Mouse (Mus musculus) E14TG2a.4 (cell line): Measurements from ENCODE around the gene Nt5dc2.
A peak's percentile ranks its signal among the peaks of the same experiment; 100 is the strongest.

ENCODE experiments used
- H3K27me3 ChIP-seq: 2 replicates; pipeline ENCODE4 v1.6.1; 2014; ENCODE audit warnings: low read length, control low read depth; ENCODE audit not compliant: insufficient read depth
- H3K36me3 ChIP-seq: 2 replicates; pipeline ENCODE4 v1.6.1; 2014; ENCODE audit warnings: low read length, control low read depth; ENCODE audit not compliant: insufficient read depth
- H3K4me1 ChIP-seq: replicated peaks from 2 replicates; pipeline ENCODE4 v1.6.1; 2014; ENCODE audit warnings: low read depth, low read length, control low read depth
- H3K4me3 ChIP-seq: replicated peaks from 2 replicates; pipeline ENCODE4 v1.5.1; 2014; ENCODE audit warnings: mild to moderate bottlenecking, low read length
- H3K9me3 ChIP-seq: 2 replicates; pipeline ENCODE4 v1.6.1; 2014; ENCODE audit warnings: low read length, control low read depth
- CTCF ChIP-seq: conservative IDR thresholded peaks from 2 replicates; pipeline ENCODE4 v1.5.1; 2014; ENCODE audit warnings: low read length
- NANOG ChIP-seq: IDR thresholded peaks from 2 replicates; pipeline ENCODE4 v1.6.1; 2014; ENCODE audit warnings: borderline replicate concordance, low read length, mixed read lengths
- POU5F1 ChIP-seq: IDR thresholded peaks from 2 replicates; pipeline ENCODE4 v1.6.1; 2014; ENCODE audit warnings: low read length, borderline replicate concordance

Gene Nt5dc2

DNA sequence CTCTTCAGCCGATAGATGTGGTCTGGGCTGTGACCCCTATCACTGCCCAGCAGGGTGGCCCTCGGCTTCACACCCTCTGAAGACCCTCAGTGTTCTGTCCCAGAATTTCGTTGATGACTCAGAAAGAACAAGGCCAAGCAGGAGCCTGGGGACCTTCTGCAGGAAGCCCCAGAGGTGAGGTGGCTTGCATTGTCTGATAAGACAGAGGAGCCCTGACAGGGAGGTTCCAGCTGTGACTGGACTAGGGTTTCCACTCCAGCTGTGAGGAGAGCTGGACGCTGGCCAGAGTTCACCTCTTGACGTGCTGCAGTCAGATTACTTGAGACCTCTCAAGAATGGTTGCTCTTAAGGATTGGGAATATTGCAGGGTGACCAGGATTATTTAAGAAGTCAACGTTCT, 1.2 kb downstream of the Nt5dc2 start:
- Histone ChIP-seq H3K27me3 (peaks cover 12% of the 10 kb centered on the region), H3K9me3 (no peaks in the 10 kb centered on the region), H3K4me3 (peak overlapping the region; percentile 97), H3K4me1 (peaks cover 82% of the 10 kb centered on the region), H3K36me3 (peaks cover 52% of the 10 kb centered on the region)
- TF ChIP-seq POU5F1 (no peak), CTCF (no peak), NANOG (no peak)

DNA sequence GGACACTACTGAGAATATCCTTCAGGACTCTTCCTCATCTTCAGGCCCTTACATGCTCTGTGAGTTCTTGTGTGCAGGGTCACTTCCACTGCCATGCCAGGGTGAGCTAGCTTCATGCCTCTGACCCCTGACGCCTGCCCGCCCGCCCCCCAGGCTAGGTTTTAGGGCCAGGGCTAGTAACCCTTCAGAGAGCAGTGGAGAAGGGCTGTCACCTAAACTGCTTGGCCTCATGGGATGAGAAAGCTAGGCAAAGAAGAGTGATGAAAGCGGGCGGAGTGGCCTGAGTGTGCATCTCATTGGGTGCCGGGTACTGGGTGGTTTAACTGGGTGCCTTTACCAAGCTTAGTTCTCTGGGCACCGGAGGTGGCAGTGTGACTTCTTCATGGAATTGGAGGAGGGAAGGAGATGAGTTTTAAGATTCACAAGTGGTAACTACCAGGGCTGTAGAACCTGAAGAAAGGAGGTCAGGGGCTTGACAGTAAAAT, 1.7 kb downstream of the Nt5dc2 start:
- H3K9me3 ChIP-seq: no peaks in the 10 kb centered on the region
- peak overlapping the region; percentile 97 for H3K4me3 ChIP-seq
- H3K4me1 ChIP-seq: peaks cover 82% of the 10 kb centered on the region
- H3K36me3 ChIP-seq: peaks cover 54% of the 10 kb centered on the region
- peaks cover 12% of the 10 kb centered on the region for H3K27me3 ChIP-seq
- TF ChIP-seq CTCF (no peak), POU5F1 (no peak), NANOG (no peak)

DNA sequence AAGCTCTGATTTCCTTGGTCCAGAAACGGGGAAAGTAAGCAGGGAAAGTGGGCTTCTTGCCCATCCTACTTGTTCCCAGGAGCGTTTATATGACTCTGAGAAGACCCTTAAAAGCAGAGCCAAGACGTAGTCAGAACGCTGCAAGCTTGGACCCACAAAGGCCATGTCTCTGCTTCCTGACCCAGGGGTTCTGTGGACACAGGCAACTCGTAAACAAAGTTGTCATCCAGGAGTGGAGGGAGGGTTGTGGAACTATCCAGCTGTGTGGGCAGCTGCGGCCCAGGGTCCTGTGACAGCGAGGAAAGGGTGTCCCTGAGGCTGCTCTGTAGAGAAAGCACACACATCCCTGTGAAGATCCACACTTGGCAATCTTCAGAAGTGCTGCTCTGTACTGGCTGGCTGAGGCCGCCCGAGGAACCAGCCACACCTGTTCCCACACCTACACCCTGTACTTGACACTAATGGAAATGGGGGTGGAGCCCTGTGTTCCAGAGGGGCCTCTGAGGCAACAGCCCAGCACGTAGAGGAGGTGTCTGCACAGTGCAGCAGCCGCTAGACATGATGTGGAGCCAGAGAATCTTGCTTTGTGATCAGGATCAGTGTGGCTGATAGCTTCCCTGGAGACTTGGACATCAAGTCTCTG, 2.3 kb downstream of the Nt5dc2 start:
- Histone ChIP-seq H3K4me1 (peaks cover 84% of the 10 kb centered on the region), H3K4me3 (no peak overlapping the region), H3K27me3 (peaks cover 12% of the 10 kb centered on the region), H3K9me3 (no peaks in the 10 kb centered on the region), H3K36me3 (peaks cover 58% of the 10 kb centered on the region)
- TF ChIP-seq NANOG (no peak), CTCF (no peak), POU5F1 (no peak)

DNA sequence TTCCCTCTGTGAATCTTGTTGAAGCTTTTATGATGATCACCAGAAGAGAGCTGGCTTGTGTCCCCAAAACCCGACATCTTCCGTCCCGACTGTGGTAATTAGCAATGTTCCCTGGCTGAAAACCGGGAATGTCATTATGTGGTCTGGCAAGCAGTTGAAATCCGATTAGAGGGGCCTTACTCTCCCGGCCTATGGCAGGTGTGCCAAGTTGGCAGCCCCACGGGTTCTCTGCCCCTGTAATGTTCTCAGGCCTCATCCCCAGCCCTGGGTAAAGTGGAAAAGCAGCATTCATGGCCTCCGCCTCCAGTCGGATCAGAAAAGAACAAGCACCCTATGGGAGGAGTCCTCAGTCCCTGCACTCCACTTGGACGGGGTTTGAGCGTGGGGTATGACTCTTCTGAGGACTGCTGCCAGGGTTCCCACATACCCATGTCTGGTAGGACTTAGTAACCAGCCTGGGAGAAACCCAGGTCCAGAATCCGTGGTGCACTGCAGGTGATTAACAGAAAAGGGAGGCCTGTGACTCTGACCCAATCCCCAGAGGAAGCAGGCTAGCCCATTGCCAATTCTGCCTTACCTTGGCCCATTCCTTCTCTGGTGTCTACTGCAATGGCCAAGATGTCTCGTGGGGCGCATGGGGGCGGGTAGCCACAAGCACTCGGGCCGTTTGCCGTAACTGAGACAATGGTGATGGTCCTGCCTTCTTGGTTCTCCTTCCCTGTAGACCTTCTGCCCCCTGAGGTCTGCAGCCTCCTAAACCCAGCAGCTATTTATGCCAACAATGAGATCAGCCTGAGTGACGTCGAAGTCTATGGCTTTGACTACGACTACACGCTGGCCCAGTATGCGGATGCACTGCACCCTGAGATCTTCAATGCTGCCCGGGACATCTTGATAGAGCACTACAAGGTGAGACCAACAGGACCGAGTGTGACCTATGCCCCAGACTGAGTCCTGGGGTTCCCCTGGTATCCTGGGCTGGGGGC, 3.5 kb downstream of the Nt5dc2 start:
- Histone ChIP-seq H3K27me3 (peaks cover 12% of the 10 kb centered on the region), H3K36me3 (peaks cover 68% of the 10 kb centered on the region), H3K9me3 (no peaks in the 10 kb centered on the region), H3K4me1 (peaks cover 90% of the 10 kb centered on the region), H3K4me3 (no peak overlapping the region)
- TF ChIP-seq CTCF (no peak), NANOG (no peak), POU5F1 (no peak)

DNA sequence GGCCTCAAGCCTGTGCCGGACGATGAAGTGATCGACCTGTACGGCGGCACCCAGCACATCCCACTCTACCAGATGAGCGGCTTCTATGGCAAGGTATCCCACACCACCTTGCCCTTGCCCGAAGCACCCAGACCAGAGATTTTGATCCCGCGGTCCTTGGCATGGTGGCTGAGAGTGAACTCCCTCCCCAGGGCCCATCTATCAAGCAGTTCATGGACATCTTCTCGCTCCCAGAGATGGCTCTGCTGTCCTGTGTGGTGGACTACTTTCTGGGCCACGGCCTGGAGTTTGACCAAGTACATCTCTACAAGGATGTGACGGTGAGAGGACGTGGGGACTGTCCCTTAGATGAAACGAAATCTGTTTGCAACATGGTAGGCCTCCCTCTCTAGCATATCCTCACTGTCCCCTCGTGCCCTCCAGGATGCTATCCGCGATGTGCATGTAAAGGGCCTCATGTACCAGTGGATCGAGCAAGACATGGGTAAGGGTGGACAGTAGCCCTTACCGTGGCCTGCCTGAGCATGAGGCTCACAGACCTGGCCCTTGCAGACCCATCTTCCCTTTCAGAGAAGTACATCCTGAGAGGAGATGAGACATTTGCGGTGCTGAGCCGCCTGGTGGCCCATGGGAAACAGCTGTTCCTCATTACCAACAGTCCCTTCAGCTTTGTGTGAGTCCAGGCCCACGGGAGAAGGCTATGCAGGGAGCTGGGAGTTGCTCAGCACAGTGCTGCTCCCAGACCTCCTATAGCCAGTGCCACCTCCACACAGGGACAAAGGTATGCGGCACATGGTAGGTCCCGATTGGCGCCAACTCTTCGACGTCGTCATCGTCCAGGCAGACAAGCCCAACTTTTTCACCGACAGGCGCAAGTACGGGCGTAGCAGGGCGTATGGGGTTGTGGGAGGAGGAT, 4.9 kb downstream of the Nt5dc2 start:
- Histone ChIP-seq H3K9me3 (no peaks in the 10 kb centered on the region), H3K4me3 (no peak overlapping the region), H3K27me3 (peaks cover 23% of the 10 kb centered on the region), H3K36me3 (peaks cover 82% of the 10 kb centered on the region), H3K4me1 (peaks cover 92% of the 10 kb centered on the region)
- TF ChIP-seq NANOG: no peak
- TF ChIP-seq CTCF: no peak
- TF ChIP-seq POU5F1: no peak

DNA sequence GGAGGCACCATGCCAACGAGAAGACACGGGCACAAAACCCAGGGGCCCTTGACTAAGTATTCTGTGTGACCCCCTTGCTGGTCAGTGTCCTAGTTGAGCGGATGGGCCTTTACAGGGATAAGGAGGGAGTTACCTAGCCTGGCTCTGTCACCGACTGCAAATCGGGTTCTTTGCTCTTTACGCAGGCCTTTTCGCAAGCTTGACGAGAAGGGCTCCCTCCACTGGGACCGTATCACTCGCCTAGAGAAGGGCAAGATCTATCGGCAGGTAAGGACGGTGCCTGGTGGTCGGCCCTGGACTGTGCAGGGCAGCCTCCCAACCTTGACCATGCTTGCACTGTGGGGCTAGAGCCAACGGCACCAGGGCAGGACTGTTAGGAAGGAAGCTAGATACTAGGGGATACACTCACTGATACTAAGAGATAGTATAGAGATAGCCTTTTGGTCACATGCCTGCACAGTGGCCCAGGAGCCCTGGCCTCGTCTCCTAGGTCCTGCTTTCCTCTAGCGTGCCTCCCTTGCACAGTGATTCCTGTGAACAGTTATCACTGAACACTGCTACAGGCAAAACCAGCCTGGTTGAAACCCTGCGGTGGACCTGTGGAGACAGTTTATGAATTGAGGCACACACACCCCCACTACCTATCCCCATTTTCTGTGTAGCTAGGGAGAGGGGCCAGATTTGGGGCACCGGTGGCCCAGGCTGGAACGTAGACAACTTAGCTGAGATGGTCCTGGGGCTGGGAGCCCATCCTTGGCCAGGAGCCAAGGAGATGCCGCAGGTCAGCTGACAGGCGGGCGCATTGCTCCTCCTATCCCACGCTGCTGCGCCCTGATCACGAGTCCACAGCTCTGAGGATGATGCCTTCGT, 5.8 kb downstream of the Nt5dc2 start:
- no peaks in the 10 kb centered on the region for H3K9me3 ChIP-seq
- H3K36me3 ChIP-seq: peaks cover 85% of the 10 kb centered on the region
- H3K4me3 ChIP-seq: 0 out of 2 replicates have a peak overlapping the region, but pooled peaks have one; percentile 26
- H3K27me3 ChIP-seq: peaks cover 26% of the 10 kb centered on the region
- no peak for TF ChIP-seq CTCF
- no peak for TF ChIP-seq POU5F1
- TF ChIP-seq NANOG: no peak
- peaks cover 92% of the 10 kb centered on the region for H3K4me1 ChIP-seq

DNA sequence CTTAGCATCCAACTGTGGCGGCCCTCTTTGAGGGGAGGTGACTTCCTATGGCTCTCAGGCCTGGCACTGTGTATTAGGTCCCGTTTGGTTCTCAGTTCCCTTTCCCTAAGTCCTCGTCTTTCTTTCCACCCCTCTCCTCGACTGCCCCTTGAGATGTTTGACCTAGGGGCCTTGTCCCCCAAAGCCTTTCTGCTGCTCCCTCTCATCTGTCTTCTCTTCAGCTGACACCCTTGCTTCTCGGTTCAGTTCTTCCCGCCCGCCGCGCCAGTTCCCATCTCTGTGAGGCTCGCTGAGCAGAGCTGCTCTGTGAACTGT, 6.4 kb downstream of the Nt5dc2 start:
- TF ChIP-seq CTCF: no peak
- no peak for TF ChIP-seq POU5F1
- TF ChIP-seq NANOG: no peak
- Histone ChIP-seq H3K4me3 (peak overlapping the region; percentile 51; the same call in 1 of the 2 replicates), H3K9me3 (no peaks in the 10 kb centered on the region), H3K27me3 (peaks cover 20% of the 10 kb centered on the region), H3K4me1 (peaks cover 87% of the 10 kb centered on the region), H3K36me3 (peaks cover 84% of the 10 kb centered on the region)
